Mouse (Mus musculus): Measurements from ENCODE around the gene Prkca. TPM values are rescaled to one million over a fixed set of nuclear protein-coding genes. Genes with fewer than 3 reads are reported as not detected.

Prkca gene
- polyA plus RNA-seq, 1 experiment, result 18.1 TPM

GRCm38 (mm10) chr11:108277096-108277495, 66.6 kb downstream of the Prkca start:
- Histone ChIP-seq H3K36me3 (ENCODE audit: control insufficient read depth, insufficient read depth) (peaks cover 9% of the 10 kb centered on the region), H3K27me3 (ENCODE audit: control insufficient read depth, insufficient read depth, insufficient read length) (no peaks in the 10 kb centered on the region), H3K79me3 (ENCODE audit: low read depth) (peaks cover 57% of the 10 kb centered on the region), H3K79me2 (ENCODE audit: control insufficient read depth, insufficient read depth) (peaks cover 98% of the 10 kb centered on the region), H3K4me3 (ENCODE audit: insufficient read depth, poor library complexity, severe bottlenecking) (no peak overlapping the region), H3ac (ENCODE audit: control insufficient read depth, insufficient read length, low read depth) (no peak overlapping the region)
- TF ChIP-seq FOSL1 (IDR thresholded peaks at IDR 0.05; ENCODE audit: insufficient read depth, low read length, poor library complexity, severe bottlenecking), result no peak
- no peak for TF ChIP-seq MYOG (IDR thresholded peaks at IDR 0.05; ENCODE audit: control insufficient read depth, extremely low read depth, insufficient read length)
- TF ChIP-seq CTCF (IDR thresholded peaks at IDR 0.05; ENCODE audit: control insufficient read depth, insufficient read depth, insufficient read length), result no peak
- TF ChIP-seq CEBPB (IDR thresholded peaks at IDR 0.05; ENCODE audit: low read depth), result no peak
- TF ChIP-seq USF1 (IDR thresholded peaks at IDR 0.05; ENCODE audit: low read depth), result no peak
- TF ChIP-seq MYOD1 (IDR thresholded peaks at IDR 0.05; ENCODE audit: control insufficient read depth, insufficient read length, low read depth), result no peak
- no peak for TF ChIP-seq MAX (IDR thresholded peaks at IDR 0.05)

- no peaks in the 10 kb centered on the region for H3K27me3 ChIP-seq (ENCODE audit: control insufficient read depth, insufficient read depth, insufficient read length)
- peaks cover 98% of the 10 kb centered on the region for H3K79me2 ChIP-seq (ENCODE audit: control insufficient read depth, insufficient read depth)
- no peak overlapping the region for H3ac ChIP-seq (ENCODE audit: control insufficient read depth, insufficient read length, low read depth)
- H3K4me3 ChIP-seq (ENCODE audit: insufficient read depth, poor library complexity, severe bottlenecking), result no peak overlapping the region
- TF ChIP-seq FOSL1 (IDR thresholded peaks at IDR 0.05; ENCODE audit: insufficient read depth, low read length, poor library complexity, severe bottlenecking) (no peak), USF1 (IDR thresholded peaks at IDR 0.05; ENCODE audit: low read depth) (no peak), CEBPB (IDR thresholded peaks at IDR 0.05; ENCODE audit: low read depth) (no peak), MYOD1 (IDR thresholded peaks at IDR 0.05; ENCODE audit: control insufficient read depth, insufficient read length, low read depth) (no peak), CTCF (IDR thresholded peaks at IDR 0.05; ENCODE audit: control insufficient read depth, insufficient read depth, insufficient read length) (no peak), MYOG (IDR thresholded peaks at IDR 0.05; ENCODE audit: control insufficient read depth, extremely low read depth, insufficient read length) (no peak), MAX (IDR thresholded peaks at IDR 0.05) (no peak)
- H3K36me3 ChIP-seq (ENCODE audit: control insufficient read depth, insufficient read depth), result peaks cover 9% of the 10 kb centered on the region
- peaks cover 55% of the 10 kb centered on the region for H3K79me3 ChIP-seq (ENCODE audit: low read depth)
These were observed 67.6 kb downstream of the Prkca start for GRCm38 (mm10) chr11:108276148-108276547.

DNA sequence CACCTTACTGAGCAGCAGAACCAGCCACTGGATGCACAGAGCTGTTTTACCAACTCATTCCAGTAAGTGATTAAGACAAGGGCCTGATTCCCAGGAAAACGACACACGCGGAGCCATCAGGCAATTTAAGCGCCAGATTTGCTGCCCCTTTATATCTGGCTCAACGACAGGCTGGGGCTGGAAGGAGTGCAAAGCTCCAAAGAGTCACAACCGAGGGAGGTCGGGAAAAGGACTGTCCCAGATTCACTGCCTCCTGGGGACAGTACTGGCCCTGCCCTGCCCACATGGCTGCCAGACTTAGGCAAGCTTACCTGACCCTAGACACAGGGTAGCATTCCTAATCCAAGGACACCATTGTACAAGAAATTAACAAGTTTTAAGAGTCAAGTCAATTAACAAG, 69.7 kb downstream of the Prkca start:
- Histone ChIP-seq H3ac (ENCODE audit: control insufficient read depth, insufficient read length, low read depth) (no peak overlapping the region), H3K79me3 (ENCODE audit: low read depth) (peaks cover 56% of the 10 kb centered on the region), H3K36me3 (ENCODE audit: control insufficient read depth, insufficient read depth) (peaks cover 7% of the 10 kb centered on the region), H3K79me2 (ENCODE audit: control insufficient read depth, insufficient read depth) (peaks cover 98% of the 10 kb centered on the region), H3K4me3 (ENCODE audit: insufficient read depth, poor library complexity, severe bottlenecking) (no peak overlapping the region), H3K27me3 (ENCODE audit: control insufficient read depth, insufficient read depth, insufficient read length) (no peaks in the 10 kb centered on the region)
- no peak for TF ChIP-seq MAX (IDR thresholded peaks at IDR 0.05)
- no peak for TF ChIP-seq MYOD1 (IDR thresholded peaks at IDR 0.05; ENCODE audit: control insufficient read depth, insufficient read length, low read depth)
- no peak for TF ChIP-seq CTCF (IDR thresholded peaks at IDR 0.05; ENCODE audit: control insufficient read depth, insufficient read depth, insufficient read length)
- TF ChIP-seq CEBPB (IDR thresholded peaks at IDR 0.05; ENCODE audit: low read depth), result no peak
- no peak for TF ChIP-seq MYOG (IDR thresholded peaks at IDR 0.05; ENCODE audit: control insufficient read depth, extremely low read depth, insufficient read length)
- no peak for TF ChIP-seq USF1 (IDR thresholded peaks at IDR 0.05; ENCODE audit: low read depth)
- TF ChIP-seq FOSL1 (IDR thresholded peaks at IDR 0.05; ENCODE audit: insufficient read depth, low read length, poor library complexity, severe bottlenecking), result no peak

DNA sequence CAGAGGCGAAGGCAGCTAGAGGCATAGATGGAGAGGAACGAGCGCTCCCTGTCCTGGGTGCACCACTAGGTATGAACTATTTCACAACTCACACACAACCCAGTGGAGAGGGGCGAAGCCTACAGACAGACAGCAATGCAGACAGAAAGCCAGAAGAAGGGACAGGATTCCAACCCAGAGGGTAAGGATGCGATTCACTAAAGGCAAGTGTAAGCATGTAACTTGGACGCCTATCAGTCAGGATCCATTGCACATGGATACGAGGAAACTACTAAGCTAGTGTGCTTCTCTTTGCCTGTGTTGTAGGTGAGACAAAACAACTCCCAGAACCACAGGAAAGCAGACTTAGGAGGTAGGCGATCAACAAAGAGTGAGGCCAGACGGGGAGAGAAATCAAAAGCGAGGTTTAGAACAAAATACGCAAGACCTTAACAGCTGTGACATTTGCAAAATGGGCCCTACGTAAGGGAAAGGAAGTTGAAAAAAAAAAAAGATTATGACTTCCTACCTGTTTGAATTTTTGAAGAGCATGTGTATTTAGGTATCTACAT, 70.2 kb downstream of the Prkca start:
- peaks cover 56% of the 10 kb centered on the region for H3K79me3 ChIP-seq (ENCODE audit: low read depth)
- TF ChIP-seq FOSL1 (IDR thresholded peaks at IDR 0.05; ENCODE audit: insufficient read depth, low read length, poor library complexity, severe bottlenecking) (no peak), MAX (IDR thresholded peaks at IDR 0.05) (no peak), MYOG (IDR thresholded peaks at IDR 0.05; ENCODE audit: control insufficient read depth, extremely low read depth, insufficient read length) (no peak), CTCF (IDR thresholded peaks at IDR 0.05; ENCODE audit: control insufficient read depth, insufficient read depth, insufficient read length) (no peak), USF1 (IDR thresholded peaks at IDR 0.05; ENCODE audit: low read depth) (no peak), MYOD1 (IDR thresholded peaks at IDR 0.05; ENCODE audit: control insufficient read depth, insufficient read length, low read depth) (no peak), CEBPB (IDR thresholded peaks at IDR 0.05; ENCODE audit: low read depth) (no peak)
- peaks cover 3% of the 10 kb centered on the region for H3K36me3 ChIP-seq (ENCODE audit: control insufficient read depth, insufficient read depth)

GRCm38 (mm10) chr11:108272601-108273414, 70.9 kb downstream of the Prkca start:
- TF ChIP-seq MYOG (IDR thresholded peaks at IDR 0.05; ENCODE audit: control insufficient read depth, extremely low read depth, insufficient read length) (no peak), MAX (IDR thresholded peaks at IDR 0.05) (no peak), MYOD1 (IDR thresholded peaks at IDR 0.05; ENCODE audit: control insufficient read depth, insufficient read length, low read depth) (no peak), FOSL1 (IDR thresholded peaks at IDR 0.05; ENCODE audit: insufficient read depth, low read length, poor library complexity, severe bottlenecking) (no peak), USF1 (IDR thresholded peaks at IDR 0.05; ENCODE audit: low read depth) (no peak)
- peaks cover 93% of the 10 kb centered on the region for H3K79me2 ChIP-seq (ENCODE audit: control insufficient read depth, insufficient read depth)
- peaks cover 3% of the 10 kb centered on the region for H3K36me3 ChIP-seq (ENCODE audit: control insufficient read depth, insufficient read depth)
- H3K4me3 ChIP-seq (ENCODE audit: insufficient read depth, poor library complexity, severe bottlenecking), result no peak overlapping the region
- no peak overlapping the region for H3ac ChIP-seq (ENCODE audit: control insufficient read depth, insufficient read length, low read depth)
- H3K79me3 ChIP-seq (ENCODE audit: low read depth), result peaks cover 51% of the 10 kb centered on the region
- no peaks in the 10 kb centered on the region for H3K27me3 ChIP-seq (ENCODE audit: control insufficient read depth, insufficient read depth, insufficient read length)

More for the DNA sequence above, 70.2 kb downstream of the Prkca start:
- Histone ChIP-seq H3K79me2 (ENCODE audit: control insufficient read depth, insufficient read depth) (peaks cover 98% of the 10 kb centered on the region), H3K4me3 (ENCODE audit: insufficient read depth, poor library complexity, severe bottlenecking) (no peak overlapping the region), H3K27me3 (ENCODE audit: control insufficient read depth, insufficient read depth, insufficient read length) (no peaks in the 10 kb centered on the region), H3ac (ENCODE audit: control insufficient read depth, insufficient read length, low read depth) (no peak overlapping the region)
